Mouse (Mus musculus): Measurements from ENCODE around the gene Telo2. TPM values are rescaled to one million over a fixed set of nuclear protein-coding genes. Genes with fewer than 3 reads are reported as not detected.
"Not testable (repeated sequence)": the region's sequence is repeated elsewhere in the genome, so short reads cannot be mapped to it uniquely, and the experiment has no call there.

Gene Telo2
- total RNA-seq (2017): 13.3 to 21.2 TPM (median 17.5 TPM) in 3 replicates

GRCm38 (mm10) chr17:25115664-25116432 is at the start of gene Telo2:
Gene Telo2 (minus strand): TSS chr17:25115967.
- ATAC-seq (replicated peaks; ENCODE audit: insufficient number of reproducible peaks, low FRiP score, low TSS enrichment, poor library complexity, severe bottlenecking): peak; percentile 91

DNA sequence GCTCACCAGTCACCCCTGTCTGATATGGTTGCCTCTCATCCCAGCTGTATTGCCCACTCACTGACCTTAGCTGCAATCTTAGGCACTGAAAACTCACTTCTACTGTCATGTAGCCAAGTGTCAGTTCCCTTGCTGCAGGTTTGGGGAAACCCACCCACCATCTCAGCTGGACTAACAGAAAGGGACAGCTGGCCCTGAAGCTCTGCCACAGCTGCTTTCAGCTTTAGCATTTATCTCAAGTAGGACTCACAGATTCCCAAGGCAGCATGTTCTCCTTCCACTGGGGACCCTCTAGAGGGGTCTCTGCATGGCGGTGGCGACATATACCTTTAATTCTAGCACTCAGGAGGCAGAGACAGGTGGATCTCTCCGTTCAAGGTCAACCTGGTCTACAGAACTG is 49.0 kb upstream of the Telo2 start:
- no peak for ATAC-seq (replicated peaks; ENCODE audit: insufficient number of reproducible peaks, low FRiP score, low TSS enrichment, poor library complexity, severe bottlenecking)

DNA sequence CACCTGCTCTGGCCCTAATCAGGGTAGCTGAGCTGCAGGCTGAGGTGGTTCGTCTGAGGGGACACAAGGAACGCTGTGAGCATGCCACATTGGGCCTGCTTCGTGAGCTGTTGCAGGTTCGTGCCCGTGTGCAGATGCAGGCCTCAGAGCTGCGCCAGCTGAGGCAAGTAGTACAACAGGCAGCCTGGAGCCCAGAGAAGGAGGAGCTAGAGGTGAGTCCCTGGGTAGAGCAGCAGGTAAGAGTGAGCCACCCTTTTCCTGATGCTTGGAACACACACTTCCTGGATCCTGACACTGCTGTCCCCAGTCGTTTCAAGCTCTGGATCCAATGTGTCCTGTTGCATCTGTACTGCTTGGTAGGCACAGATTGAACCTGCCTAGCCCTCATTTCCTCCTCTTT is 47.6 kb upstream of the Telo2 start:
- no peak for ATAC-seq (replicated peaks; ENCODE audit: insufficient number of reproducible peaks, low FRiP score, low TSS enrichment, poor library complexity, severe bottlenecking)

- no peak for ATAC-seq (replicated peaks; ENCODE audit: insufficient number of reproducible peaks, low FRiP score, low TSS enrichment, poor library complexity, severe bottlenecking)
Observed at GRCm38 (mm10) chr17:25162161-25162560, 46.4 kb upstream of the Telo2 start, which contains the start of gene Ccdc154. Gene Ccdc154 (plus strand): TSS chr17:25162461.

DNA sequence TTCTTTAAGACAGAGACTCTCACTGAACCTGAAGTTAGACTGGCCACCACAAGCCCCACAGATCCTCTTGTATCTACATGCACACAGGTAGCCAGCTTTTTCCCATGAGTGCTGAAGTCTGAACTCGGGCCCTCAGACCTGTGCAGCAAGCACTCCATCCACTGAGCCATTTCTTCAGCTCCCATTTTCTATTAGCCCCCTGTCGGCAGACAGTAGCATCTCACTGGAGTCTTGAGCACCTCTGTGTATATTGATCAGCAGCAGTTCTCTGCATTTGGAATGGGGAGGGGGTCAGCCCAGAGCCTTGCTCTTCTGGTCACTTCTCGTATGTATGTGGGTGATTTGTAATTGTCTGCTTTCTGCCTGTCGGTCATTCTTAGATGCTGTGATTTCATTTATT is 24.2 kb upstream of the Telo2 start:
- no peak for ATAC-seq (replicated peaks; ENCODE audit: insufficient number of reproducible peaks, low FRiP score, low TSS enrichment, poor library complexity, severe bottlenecking)

DNA sequence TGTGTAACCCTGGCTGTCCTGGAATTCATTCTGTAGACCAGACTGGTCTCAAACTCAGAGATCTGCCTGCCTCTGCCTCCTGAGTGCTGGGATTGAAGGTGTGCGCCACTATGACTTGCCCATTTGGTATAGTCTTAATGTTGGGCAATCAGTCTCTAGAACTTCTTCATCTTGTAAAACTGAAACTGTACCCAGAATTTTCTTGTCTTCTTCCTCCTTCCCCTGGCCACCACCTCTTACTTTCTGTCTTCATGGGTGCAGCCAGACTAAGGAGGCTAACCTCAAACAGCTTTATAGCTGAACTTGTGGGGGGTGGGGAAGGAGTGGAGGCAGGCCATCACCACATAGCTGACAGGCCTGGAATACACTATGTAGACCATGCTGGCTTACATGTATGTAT is 23.0 kb upstream of the Telo2 start:
- peak; percentile 29 for ATAC-seq (replicated peaks; ENCODE audit: insufficient number of reproducible peaks, low FRiP score, low TSS enrichment, poor library complexity, severe bottlenecking)

- no peak for ATAC-seq (replicated peaks; ENCODE audit: insufficient number of reproducible peaks, low FRiP score, low TSS enrichment, poor library complexity, severe bottlenecking)
Observed at GRCm38 (mm10) chr17:25135622-25136021, 19.9 kb upstream of the Telo2 start.

DNA sequence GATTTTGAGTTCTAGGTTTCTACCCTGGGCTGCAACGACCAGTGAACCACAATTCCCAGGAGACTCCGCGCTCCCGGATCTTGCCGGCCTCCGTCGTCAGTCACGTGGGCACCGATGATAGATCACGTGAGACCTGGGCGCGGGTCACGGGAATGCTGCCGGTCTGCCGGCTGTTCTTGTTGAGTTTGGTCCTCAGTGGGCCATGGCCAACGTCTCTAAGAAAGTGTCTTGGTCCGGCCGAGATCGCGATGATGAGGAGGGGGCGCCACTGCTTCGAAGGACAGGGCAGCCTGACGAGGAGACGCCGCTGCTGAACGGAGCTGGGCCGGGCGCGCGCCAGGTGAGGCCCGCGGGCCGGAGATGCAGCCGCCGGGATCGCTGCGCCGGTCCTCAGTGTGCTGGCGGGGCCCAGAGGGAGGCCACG is 17.5 kb upstream of the Telo2 start, which contains the start of gene Clcn7:
Gene Clcn7, plus strand, starts transcription at position 117 of the 424 bp plus-strand sequence.
- peak; percentile 97 for ATAC-seq (replicated peaks; ENCODE audit: insufficient number of reproducible peaks, low FRiP score, low TSS enrichment, poor library complexity, severe bottlenecking)

DNA sequence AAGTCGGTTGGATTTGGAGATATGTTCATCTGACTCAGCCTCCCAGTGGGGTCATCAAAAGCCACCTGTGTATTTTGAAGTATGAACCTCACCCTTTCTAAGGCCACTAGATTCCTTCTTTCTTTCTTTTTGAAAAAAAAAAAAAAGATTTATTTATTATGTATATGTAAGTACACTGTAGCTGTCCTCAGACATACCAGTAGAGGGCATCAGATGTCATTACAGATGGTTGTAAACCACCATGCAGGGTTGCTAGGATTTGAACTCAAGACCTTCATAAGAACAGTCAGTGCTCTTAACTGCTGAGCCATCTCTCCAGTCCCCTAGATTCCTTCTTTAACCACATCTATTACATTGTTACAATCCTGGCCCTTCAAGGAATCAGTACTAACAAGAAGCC is 14.3 kb upstream of the Telo2 start:
- ATAC-seq (replicated peaks; ENCODE audit: insufficient number of reproducible peaks, low FRiP score, low TSS enrichment, poor library complexity, severe bottlenecking): no peak

DNA sequence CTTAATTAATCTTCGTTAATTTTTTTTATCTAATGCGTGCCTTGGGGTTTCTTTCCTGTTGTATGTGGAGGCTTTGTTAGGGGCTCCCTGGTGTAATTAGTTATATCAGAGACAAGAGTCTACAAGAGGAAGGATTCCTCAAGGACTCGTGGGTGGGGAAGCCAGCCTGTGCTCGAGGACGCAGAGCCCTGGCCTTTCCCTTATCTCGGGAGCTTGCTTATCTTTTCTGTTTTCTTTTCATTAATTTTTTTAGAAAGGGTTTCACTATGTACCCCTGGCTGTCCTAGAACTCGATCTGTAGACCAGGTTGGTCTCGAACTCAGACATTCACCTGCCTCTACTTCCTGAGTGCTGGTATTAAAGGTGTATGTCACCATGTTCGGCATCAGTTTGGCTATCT is 11.9 kb upstream of the Telo2 start:
- no peak for ATAC-seq (replicated peaks; ENCODE audit: insufficient number of reproducible peaks, low FRiP score, low TSS enrichment, poor library complexity, severe bottlenecking)

- no peak for ATAC-seq (replicated peaks; ENCODE audit: insufficient number of reproducible peaks, low FRiP score, low TSS enrichment, poor library complexity, severe bottlenecking)
Observed at GRCm38 (mm10) chr17:25127079-25127478, 11.3 kb upstream of the Telo2 start.

DNA sequence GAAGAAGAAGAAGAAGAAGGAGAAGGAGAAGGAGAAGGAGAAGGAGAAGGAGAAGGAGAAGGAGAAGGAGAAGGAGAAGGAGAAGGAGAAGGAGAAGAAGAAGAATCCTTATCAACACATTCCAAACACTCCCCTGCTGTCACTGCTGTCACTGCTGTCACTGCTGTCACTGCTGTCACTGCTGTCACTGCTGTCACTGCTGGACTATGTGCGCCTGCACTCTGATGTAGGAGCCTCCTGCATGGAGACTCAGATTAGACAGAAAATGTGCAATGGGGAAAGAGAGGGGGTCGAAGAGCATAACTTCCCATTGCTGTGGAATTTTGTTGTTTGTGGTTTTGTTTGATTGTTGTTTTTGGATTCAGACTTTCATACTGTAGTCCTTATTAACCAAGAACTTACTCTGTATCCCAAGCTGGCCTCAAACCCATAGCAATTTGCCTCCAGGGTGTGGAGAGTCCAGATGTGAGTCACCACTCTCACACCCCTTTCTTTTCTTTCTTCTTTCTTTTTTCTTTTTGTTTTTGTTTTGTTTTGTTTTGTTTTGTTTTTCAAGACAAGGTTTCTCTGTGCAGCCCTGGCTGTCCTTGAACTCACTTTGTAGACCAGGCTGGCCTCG is 9.8 kb upstream of the Telo2 start:
- not testable (repeated sequence) for ATAC-seq (replicated peaks; ENCODE audit: insufficient number of reproducible peaks, low FRiP score, low TSS enrichment, poor library complexity, severe bottlenecking)

- ATAC-seq (replicated peaks; ENCODE audit: insufficient number of reproducible peaks, low FRiP score, low TSS enrichment, poor library complexity, severe bottlenecking): 0 out of 2 replicates have a peak, but pooled peaks have one; percentile 50
Observed at GRCm38 (mm10) chr17:25123979-25124378, 8.2 kb upstream of the Telo2 start.

- ATAC-seq (replicated peaks; ENCODE audit: insufficient number of reproducible peaks, low FRiP score, low TSS enrichment, poor library complexity, severe bottlenecking): no peak
Observed at GRCm38 (mm10) chr17:25120406-25120805, 4.6 kb upstream of the Telo2 start, which contains the start of gene Ptx4. Gene Ptx4 (plus strand): TSS chr17:25120760.

GRCm38 (mm10) chr17:25117263-25117662 is 1.5 kb upstream of the Telo2 start:
- ATAC-seq (replicated peaks; ENCODE audit: insufficient number of reproducible peaks, low FRiP score, low TSS enrichment, poor library complexity, severe bottlenecking): no peak

- peak; percentile 4; the same call in 1 of the 2 replicates for ATAC-seq (replicated peaks; ENCODE audit: insufficient number of reproducible peaks, low FRiP score, low TSS enrichment, poor library complexity, severe bottlenecking)
Observed at GRCm38 (mm10) chr17:25114908-25115645, 690 bp downstream of the Telo2 start.

DNA sequence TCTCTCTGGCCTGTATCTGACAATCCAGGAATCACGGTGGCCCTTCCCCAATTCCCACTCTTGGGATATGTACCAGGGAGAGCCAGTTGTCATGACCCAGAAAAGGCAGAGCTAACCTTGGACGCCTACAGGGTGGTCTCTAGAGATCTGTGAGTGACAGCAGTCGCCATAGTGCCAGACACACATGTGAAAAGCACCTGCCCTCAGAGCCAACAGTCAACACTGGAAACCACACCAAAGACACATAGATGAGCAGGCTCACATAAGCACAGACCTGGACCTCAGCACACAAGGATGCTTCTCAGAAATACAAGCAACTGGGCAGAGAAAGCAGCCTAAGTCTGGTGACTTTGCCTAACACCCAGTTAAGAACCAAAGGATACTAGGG is 3.4 kb downstream of the Telo2 start:
- ATAC-seq (replicated peaks; ENCODE audit: insufficient number of reproducible peaks, low FRiP score, low TSS enrichment, poor library complexity, severe bottlenecking): no peak

GRCm38 (mm10) chr17:25111739-25112422 is 3.9 kb downstream of the Telo2 start:
- no peak for ATAC-seq (replicated peaks; ENCODE audit: insufficient number of reproducible peaks, low FRiP score, low TSS enrichment, poor library complexity, severe bottlenecking)

DNA sequence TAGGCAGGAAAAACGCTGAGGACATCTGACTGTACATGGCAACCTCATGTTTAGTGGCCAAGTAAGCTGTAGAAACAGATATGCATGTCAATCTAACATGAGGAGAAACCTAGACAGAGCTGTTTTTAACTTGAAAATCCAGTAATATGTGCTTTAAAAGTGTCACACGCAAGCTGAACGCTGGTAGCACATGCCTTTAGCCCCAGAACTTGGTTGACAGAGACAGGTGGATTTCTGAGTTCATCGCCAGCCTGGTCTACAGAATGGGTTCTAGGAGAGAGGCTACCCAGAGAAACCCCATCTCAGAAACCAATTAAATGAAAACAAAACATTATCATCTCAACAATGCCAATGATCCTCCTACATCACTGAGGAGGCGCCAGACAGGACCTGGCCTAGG is 4.5 kb downstream of the Telo2 start:
- ATAC-seq (replicated peaks; ENCODE audit: insufficient number of reproducible peaks, low FRiP score, low TSS enrichment, poor library complexity, severe bottlenecking): no peak

Measured in monocyte, adult 5-6 weeks (primary cell).